Mouse (Mus musculus) small intestine, adult 2 months (tissue): ENCODE data around the gene Snrk.

Source experiments
- CTCF ChIP-seq: fragments of 200-500 bp; IDR thresholded peaks from 2 replicates; pipeline ENCODE4 v1.5.1; 2012; ENCODE audit warnings: low read depth, mild to moderate bottlenecking, control low read depth, inconsistent platforms, low read length, moderate library complexity, mixed read lengths; ENCODE audit not compliant: insufficient replicate concordance, insufficient read length; ENCODE audit errors: extremely low read depth
- POLR2A ChIP-seq: fragments of 200-500 bp; IDR thresholded peaks from 2 replicates; pipeline ENCODE4 v1.6.1; 2012; ENCODE audit warnings: low read depth, mild to moderate bottlenecking, control low read depth, inconsistent platforms, low read length, moderate library complexity

- TF ChIP-seq CTCF: no peak
- no peak for TF ChIP-seq POLR2A
Observed at GRCm38 (mm10) chr9:122094171-122094570, 22.9 kb upstream of the Snrk start.
